Mouse (Mus musculus) adrenal gland, postnatal 25 days (tissue): ENCODE measurements at regions not wholly inside any gene's neighbourhood (a gene's known extent, or its start where the extent isn't known, plus 50 kb on each side); places are given as distances from the start of the nearest gene placed in this dataset.

ENCODE experiments used
- DNase-seq: peaks from one replicate; pipeline ENCODE4 v3.0.0; 2021; ENCODE audit warnings: mixed read lengths

DNA sequence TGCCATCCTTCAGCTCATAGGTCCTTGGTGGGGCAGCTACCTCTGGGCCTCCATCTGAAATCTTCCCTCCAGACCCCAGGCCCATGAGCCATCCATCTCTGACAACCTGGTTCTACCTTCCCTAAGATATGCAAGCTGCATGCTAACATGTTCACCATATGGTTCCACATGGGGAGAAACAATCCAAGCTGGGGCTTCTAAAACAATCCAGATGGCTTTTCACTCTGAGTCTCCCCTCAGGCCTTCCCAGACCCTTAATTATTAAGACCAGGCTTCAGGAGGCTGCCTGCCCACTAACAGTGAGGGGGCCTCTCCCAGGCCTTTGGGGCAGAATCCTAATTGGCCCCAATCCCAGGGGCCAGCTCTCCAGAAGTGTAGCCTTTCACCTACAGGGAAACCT is 71.1 kb upstream of the Sfswap start:
- DNase-seq: no peak

DNA sequence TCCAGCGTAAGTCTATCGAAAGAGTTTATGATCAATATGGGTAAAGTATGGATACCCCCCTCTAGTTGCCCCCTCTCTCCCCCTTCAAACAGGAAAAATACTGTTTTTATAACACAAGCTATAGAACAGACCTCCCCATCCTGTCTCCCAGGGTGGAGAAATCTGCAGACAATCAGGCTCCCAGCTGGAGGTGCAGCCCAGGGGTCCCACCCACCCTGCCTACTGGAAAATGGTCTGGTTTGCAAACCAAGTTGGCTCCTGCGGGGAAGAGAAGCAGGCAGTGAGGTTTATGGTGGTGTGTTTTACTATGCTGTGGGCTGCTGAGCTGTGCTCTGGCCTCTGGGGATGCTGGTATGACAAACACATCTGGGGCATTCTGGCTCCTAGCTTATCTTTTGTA is 70.7 kb upstream of the Sfswap start:
- DNase-seq: no peak

DNA sequence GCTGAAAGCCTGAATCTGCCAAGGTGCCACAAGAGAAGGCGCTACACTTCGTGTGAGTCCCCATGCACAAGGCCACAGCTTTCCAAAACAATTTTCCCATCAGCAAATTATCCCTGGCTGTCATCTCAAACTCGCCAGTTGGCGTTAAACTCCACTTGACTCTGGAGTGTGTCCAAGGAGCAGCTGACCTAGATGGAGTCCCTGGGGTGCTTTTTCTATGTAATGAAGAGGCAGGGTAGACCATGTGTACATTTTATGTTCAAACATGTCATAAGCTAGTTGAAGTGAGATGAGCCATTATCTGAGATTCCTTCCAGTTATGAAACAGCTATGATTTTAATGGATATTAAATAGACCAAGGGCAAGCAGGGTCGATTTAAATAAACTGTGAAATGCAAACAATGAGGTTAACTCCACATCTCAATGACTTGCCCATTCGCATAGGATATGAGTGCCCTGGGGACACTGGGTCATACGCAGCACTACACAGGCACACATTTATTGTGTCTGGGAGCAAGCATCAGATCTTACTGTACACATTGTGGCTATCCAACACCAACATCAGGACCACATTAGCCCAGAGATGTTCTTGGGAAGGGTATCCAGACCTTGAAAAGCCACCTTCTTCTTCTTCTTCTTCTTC is 51.0 kb upstream of the Sfswap start:
- DNase-seq: no peak
